Mouse (Mus musculus): ENCODE data around the gene Fbxw24.
"Not testable (repeated sequence)": the region's sequence is repeated elsewhere in the genome, so short reads cannot be mapped to it uniquely, and the experiment has no call there.

GRCm38 (mm10) chr9:109602128-109602527 lies 23.7 kb downstream of the Fbxw24 start:
- TF ChIP-seq CTCF (IDR thresholded peaks at IDR 0.05; ENCODE audit: extremely low read depth, insufficient read depth, insufficient read length, insufficient replicate concordance); POLR2A (IDR thresholded peaks at IDR 0.05; ENCODE audit: low read depth, low read length): not testable (repeated sequence)
